Mouse (Mus musculus): Measurements from ENCODE around the gene Srebf2.

The Srebf2 gene

GRCm38 (mm10) chr15:82181131-82181530, 34.1 kb downstream of the Srebf2 start:
- no peak for DNase-seq (ENCODE audit: low read depth, low spot score)

- DNase-seq (ENCODE audit: low read depth, low spot score): no peak
Measured at GRCm38 (mm10) chr15:82182311-82182710, 35.3 kb downstream of the Srebf2 start.

- DNase-seq (ENCODE audit: low read depth, low spot score): no peak
Measured at GRCm38 (mm10) chr15:82183596-82183995, 36.6 kb downstream of the Srebf2 start.

- no peak for DNase-seq (ENCODE audit: low read depth, low spot score)
Measured at GRCm38 (mm10) chr15:82184183-82184582, 37.2 kb downstream of the Srebf2 start.

GRCm38 (mm10) chr15:82184656-82185055, 37.7 kb downstream of the Srebf2 start:
- DNase-seq (ENCODE audit: low read depth, low spot score): no peak

- no peak for DNase-seq (ENCODE audit: low read depth, low spot score)
Measured at GRCm38 (mm10) chr15:82185062-82185783, 38.2 kb downstream of the Srebf2 start.

- no peak for DNase-seq (ENCODE audit: low read depth, low spot score)
Measured at GRCm38 (mm10) chr15:82186131-82186530, 39.1 kb downstream of the Srebf2 start.

GRCm38 (mm10) chr15:82186931-82187330, 40.0 kb downstream of the Srebf2 start:
- no peak for DNase-seq (ENCODE audit: low read depth, low spot score)

- DNase-seq (ENCODE audit: low read depth, low spot score): no peak
Measured at GRCm38 (mm10) chr15:82187401-82187800, 40.4 kb downstream of the Srebf2 start.

- no peak for DNase-seq (ENCODE audit: low read depth, low spot score)
Measured at GRCm38 (mm10) chr15:82187924-82188323, 40.9 kb downstream of the Srebf2 start.

- DNase-seq (ENCODE audit: low read depth, low spot score): peak; percentile 48
Measured at GRCm38 (mm10) chr15:82188481-82189240, 41.7 kb downstream of the Srebf2 start.

- DNase-seq (ENCODE audit: low read depth, low spot score): no peak
Measured at GRCm38 (mm10) chr15:82192617-82193016, 45.6 kb downstream of the Srebf2 start.

GRCm38 (mm10) chr15:82196300-82196699, 49.3 kb downstream of the Srebf2 start:
- DNase-seq (ENCODE audit: low read depth, low spot score): no peak

- DNase-seq (ENCODE audit: low read depth, low spot score): no peak
Measured at GRCm38 (mm10) chr15:82197246-82197750, 50.3 kb downstream of the Srebf2 start.

- DNase-seq (ENCODE audit: low read depth, low spot score): no peak
Measured at GRCm38 (mm10) chr15:82197937-82198336, 51.0 kb downstream of the Srebf2 start.

GRCm38 (mm10) chr15:82198342-82198741, 51.4 kb downstream of the Srebf2 start:
- DNase-seq (ENCODE audit: low read depth, low spot score): no peak

- DNase-seq (ENCODE audit: low read depth, low spot score): no peak
Measured at GRCm38 (mm10) chr15:82199546-82199945, 52.6 kb downstream of the Srebf2 start.

GRCm38 (mm10) chr15:82202086-82202485, 55.1 kb downstream of the Srebf2 start:
- DNase-seq (ENCODE audit: low read depth, low spot score): no peak

GRCm38 (mm10) chr15:82203090-82203489, 56.1 kb downstream of the Srebf2 start:
- no peak for DNase-seq (ENCODE audit: low read depth, low spot score)

GRCm38 (mm10) chr15:82203611-82204351, 56.8 kb downstream of the Srebf2 start:
- DNase-seq (ENCODE audit: low read depth, low spot score): no peak

- DNase-seq (ENCODE audit: low read depth, low spot score): no peak
Measured at GRCm38 (mm10) chr15:82204680-82205371, 57.8 kb downstream of the Srebf2 start.
